Mouse (Mus musculus): Measurements from ENCODE around the gene Gm14418. TPM values are rescaled to one million over a fixed set of nuclear protein-coding genes. Genes with fewer than 3 reads are reported as not detected.
"Not testable (repeated sequence)": the region's sequence is repeated elsewhere in the genome, so short reads cannot be mapped to it uniquely, and the experiment has no call there.

Gene Gm14418
- 10.7 and 15.7 TPM in 2 replicates for polyA plus RNA-seq (2012; rRNA removed)

DNA sequence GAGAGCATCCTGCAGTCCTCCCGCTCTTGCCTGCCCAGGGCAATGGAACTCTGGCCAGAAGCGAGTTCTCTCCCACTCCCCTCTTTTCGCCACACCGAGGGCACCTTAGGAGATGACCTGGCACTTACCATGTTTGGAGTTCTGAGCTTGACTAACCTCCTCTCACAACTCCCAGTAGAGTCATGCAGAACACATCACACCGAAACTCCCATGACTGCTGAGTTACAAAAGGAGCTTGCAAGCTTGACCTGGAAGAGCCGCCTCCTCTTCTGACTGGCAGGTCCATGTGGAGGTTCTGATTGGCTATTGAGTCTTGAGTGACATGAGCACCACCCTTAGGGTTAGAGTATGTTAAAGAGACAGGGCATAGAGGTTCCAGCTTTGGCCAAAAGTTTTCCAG is at the start of gene Gm14418:
Gene Gm14418, minus strand, starts transcription at position 225 of the 400 bp plus-strand sequence.
- DNase-seq (ENCODE audit: low spot score): not testable (repeated sequence)

Other genes with a start within 250 kb of the Gm14418 start
- gene Gm14410, start 191.9 kb downstream of the Gm14418 start, polyA plus RNA-seq (2012; rRNA removed): 21.4 and 23.7 TPM in 2 replicates
- 0.10 TPM in 1 of 2 replicates, not detected in the other for gene Gm14409, start 131.3 kb downstream of the Gm14418 start, polyA plus RNA-seq (2012; rRNA removed)
- 1.2 and 1.4 TPM in 2 replicates for gene Gm14412, start 74.0 kb downstream of the Gm14418 start, polyA plus RNA-seq (2012; rRNA removed)
- 36.2 and 38.5 TPM in 2 replicates for gene Zfp970, start 66.4 kb upstream of the Gm14418 start, polyA plus RNA-seq (2012; rRNA removed)
- gene Gm14403, start 99.9 kb upstream of the Gm14418 start, polyA plus RNA-seq (2012; rRNA removed): 13.7 and 14.0 TPM in 2 replicates
- not detected in 2 replicates for gene Gm14406, start 179.9 kb upstream of the Gm14418 start, polyA plus RNA-seq (2012; rRNA removed)